Mouse (Mus musculus) CH12.LX (cell line): Measurements from ENCODE around the gene Ifitm1. TPM values are rescaled to one million over a fixed set of nuclear protein-coding genes. Genes with fewer than 3 reads are reported as not detected.

Experiments
- DNase-seq: peaks from one replicate; pipeline ENCODE4 v3.0.0-alpha.2; 2013; ENCODE audit errors: extremely low read depth
- H3K27ac ChIP-seq: 2 replicates; pipeline ENCODE4 v1.5.1; 2012; ENCODE audit warnings: low read depth, mild to moderate bottlenecking, control low read depth, moderate library complexity; ENCODE audit not compliant: insufficient read depth
- H3K27me3 ChIP-seq: replicated peaks from 2 replicates; pipeline ENCODE3; 2012; ENCODE audit warnings: inconsistent platforms
- H3K36me3 ChIP-seq, 2 experiments: replicated peaks in 1 of 2; 2 replicates each; pipeline versions ENCODE3 to v1.6.1; 2012; ENCODE audit warnings: inconsistent platforms in 1 of 2, low read length in 1 of 2, mild to moderate bottlenecking in 1 of 2, mixed read lengths in 1 of 2, moderate library complexity in 1 of 2; ENCODE audit not compliant: control insufficient read depth in 1 of 2, insufficient read depth in 1 of 2
- H3K4me1 ChIP-seq, 2 experiments: 2 replicates each; pipeline ENCODE4 v1.6.1; 2012; ENCODE audit warnings: inconsistent platforms in 1 of 2, moderate library complexity in 1 of 2; ENCODE audit not compliant: insufficient read depth in 2 of 2, control insufficient read depth in 1 of 2
- H3K4me2 ChIP-seq: 2 replicates; pipeline ENCODE4 v1.6.1; 2012; ENCODE audit warnings: low read depth, mild to moderate bottlenecking, control low read depth; ENCODE audit not compliant: poor library complexity, insufficient read depth, severe bottlenecking
- H3K4me3 ChIP-seq, 3 experiments: fragments of 150-350 bp in 1 of 3; sonication (generic) in 1 of 3; replicated peaks in 1 of 3; 2 replicates each; pipeline versions ENCODE3 to v1.5.1; 2011 to 2012; ENCODE audit warnings: low read depth in 2 of 3, low read length in 2 of 3, mild to moderate bottlenecking in 2 of 3, moderate library complexity in 2 of 3, control low read depth in 1 of 3, improper control_type of control experiment in 1 of 3, inconsistent platforms in 1 of 3, mixed read lengths in 1 of 3; ENCODE audit not compliant: poor library complexity in 1 of 3
- H3K79me2 ChIP-seq: replicated peaks from 2 replicates; pipeline ENCODE4 v1.6.1; 2012; ENCODE audit warnings: mild to moderate bottlenecking, moderate library complexity; ENCODE audit not compliant: control insufficient read depth, poor library complexity, insufficient read depth, severe bottlenecking; ENCODE audit errors: extremely low read depth
- H3K9ac ChIP-seq: 2 replicates; pipeline ENCODE4 v1.6.1; 2012; ENCODE audit warnings: low read depth, mild to moderate bottlenecking, control low read depth, moderate library complexity; ENCODE audit not compliant: insufficient read depth
- H3K9me3 ChIP-seq: replicated peaks from 2 replicates; pipeline ENCODE3; 2012; ENCODE audit warnings: low read length, inconsistent platforms, mixed read lengths
- CHD1 ChIP-seq: IDR thresholded peaks from 2 replicates; pipeline ENCODE4 v1.6.1; 2012; ENCODE audit warnings: low read depth, low read length, improper control_type of control experiment, inconsistent platforms
- CHD2 ChIP-seq: IDR thresholded peaks from 2 replicates; pipeline ENCODE4 v1.6.1; 2011; ENCODE audit warnings: low read length, improper control_type of control experiment
- CTCF ChIP-seq, 2 experiments: IDR thresholded peaks in 1 of 2; conservative IDR thresholded peaks in 1 of 2; 2 replicates each; pipeline ENCODE4 v1.5.1; 2011 to 2012; ENCODE audit warnings: low read depth in 2 of 2, low read length in 2 of 2, improper control_type of control experiment in 1 of 2, inconsistent platforms in 1 of 2, mild to moderate bottlenecking in 1 of 2, moderate library complexity in 1 of 2
- E2F4 ChIP-seq: IDR thresholded peaks from 2 replicates; pipeline ENCODE4 v1.6.1; 2011; ENCODE audit warnings: low read depth, low read length, improper control_type of control experiment; ENCODE audit not compliant: insufficient replicate concordance
- EP300 ChIP-seq: IDR thresholded peaks from 2 replicates; pipeline ENCODE4 v1.6.1; 2011; ENCODE audit warnings: low read length, improper control_type of control experiment
- HCFC1 ChIP-seq: IDR thresholded peaks from 2 replicates; pipeline ENCODE4 v1.6.1; 2012; ENCODE audit warnings: low read depth, mild to moderate bottlenecking, inconsistent platforms, low read length, improper control_type of control experiment
- IRF4 ChIP-seq: IDR thresholded peaks from 2 replicates; pipeline ENCODE4 v1.6.1; 2014; ENCODE audit warnings: low read depth, mild to moderate bottlenecking, inconsistent platforms, low read length, improper control_type of control experiment
- KAT2A ChIP-seq: IDR thresholded peaks from 2 replicates; pipeline ENCODE4 v1.6.1; 2012; ENCODE audit warnings: low read length, improper control_type of control experiment, inconsistent platforms; ENCODE audit not compliant: insufficient replicate concordance
- MAFK ChIP-seq: IDR thresholded peaks from 2 replicates; pipeline ENCODE4 v1.6.1; 2011; ENCODE audit warnings: low read length, improper control_type of control experiment; ENCODE audit not compliant: insufficient replicate concordance
- MAX ChIP-seq: IDR thresholded peaks from 2 replicates; pipeline ENCODE4 v1.6.1; 2011; ENCODE audit warnings: low read length, improper control_type of control experiment
- MEF2A ChIP-seq: IDR thresholded peaks from 2 replicates; pipeline ENCODE4 v1.6.1; 2014; ENCODE audit warnings: low read depth, mild to moderate bottlenecking, inconsistent platforms, low read length, improper control_type of control experiment, borderline replicate concordance
- MXI1 ChIP-seq: IDR thresholded peaks from 2 replicates; pipeline ENCODE4 v1.6.1; 2011; ENCODE audit warnings: mild to moderate bottlenecking, low read depth, low read length, improper control_type of control experiment
- NELFE ChIP-seq: IDR thresholded peaks from 2 replicates; pipeline ENCODE4 v1.6.1; 2011; ENCODE audit warnings: low read depth, low read length, improper control_type of control experiment
- RAD21 ChIP-seq: IDR thresholded peaks from 2 replicates; pipeline ENCODE4 v1.6.1; 2011; ENCODE audit warnings: low read depth, mild to moderate bottlenecking, low read length, improper control_type of control experiment, moderate library complexity
- RCOR1 ChIP-seq: conservative IDR thresholded peaks from 2 replicates; pipeline ENCODE4 v1.6.1; 2012; ENCODE audit warnings: low read depth, mild to moderate bottlenecking, inconsistent platforms, low read length, improper control_type of control experiment
- SMC3 ChIP-seq: IDR thresholded peaks from 2 replicates; pipeline ENCODE4 v1.6.1; 2011; ENCODE audit warnings: low read depth, low read length, improper control_type of control experiment
- TCF12 ChIP-seq: IDR thresholded peaks from 2 replicates; pipeline ENCODE4 v1.6.1; 2014; ENCODE audit warnings: low read depth, mild to moderate bottlenecking, inconsistent platforms, low read length, improper control_type of control experiment
- UBTF ChIP-seq: IDR thresholded peaks from 2 replicates; pipeline ENCODE4 v1.6.1; 2012; ENCODE audit warnings: low read depth, mild to moderate bottlenecking, inconsistent platforms, low read length, improper control_type of control experiment, moderate library complexity
- ZC3H11A ChIP-seq: IDR thresholded peaks from 2 replicates; pipeline ENCODE4 v1.6.1; 2012; ENCODE audit warnings: low read depth, mild to moderate bottlenecking, inconsistent platforms, low read length, improper control_type of control experiment
- ZKSCAN1 ChIP-seq: IDR thresholded peaks from 2 replicates; pipeline ENCODE4 v1.6.1; 2012; ENCODE audit warnings: low read depth, inconsistent platforms, low read length, improper control_type of control experiment, borderline replicate concordance
- ZMIZ1 ChIP-seq: IDR thresholded peaks from 2 replicates; pipeline ENCODE4 v1.6.1; 2012; ENCODE audit warnings: low read depth, mild to moderate bottlenecking, inconsistent platforms, low read length, improper control_type of control experiment
- dilution Hi-C: fragments of 300-500 bp; cut with MboI; formaldehyde crosslinking; loops from 2 replicates; pipeline ENCODE4 v1.14.3; 2020; ENCODE audit warnings: low sequenced_read_pairs; ENCODE audit not compliant: extremely low pct_unique_long_range_greater_than_20kb, extremely low pct_ligation_motif_present
- in situ Hi-C: fragments of 300-500 bp; cut with MboI; formaldehyde crosslinking; loops from 3 replicates; pipeline ENCODE4 v1.14.3; 2019; ENCODE audit warnings: low sequenced_read_pairs, low pct_ligation_motif_present, low pct_unique_long_range_greater_than_20kb, mixed read lengths
- polyA plus RNA-seq: library from polyadenylated mRNA; unstranded; fragments of >175 nt; gene quantifications from 2 replicates; pipeline ENCODE4 v1.2.1, GENCODE M21; 2012; ENCODE audit warnings: low read depth; ENCODE audit not compliant: insufficient read length
- total RNA-seq, 2 experiments: library from RNA; depleted of rRNA; stranded (reverse); fragments of 300-350 nt in 1 of 2; fragments of >200 nt in 1 of 2; gene quantifications; 2 replicates each; pipeline ENCODE4 v1.2.3; 2012 to 2014

The Ifitm1 gene
- total and polyA plus RNA-seq, 3 experiments, result 14.8 to 55.5 (median 32.9) TPM

- Histone ChIP-seq H3K9ac (no peak overlapping the region), H3K4me2 (no peak overlapping the region), H3K27ac (no peak overlapping the region), H3K4me3 (no peak overlapping the region), H3K79me2 (no peaks in the 10 kb centered on the region), H3K9me3 (peaks cover 7% of the 10 kb centered on the region), H3K4me1 (peaks cover 29 to 44% of the 10 kb centered on the region in 2 experiments), H3K27me3 (no peaks in the 10 kb centered on the region), H3K36me3 (no peaks in the 10 kb centered on the region)
- in situ Hi-C loops (loop anchor here (25.0 kb wide), 1 partner anchor 372 kb away; no protein-coding TSS in a partner anchor), dilution Hi-C loops (no loop called here)
- DNase-seq, result no peak
- no peak for TF ChIP-seq NELFE
- TF ChIP-seq E2F4, result no peak
- TF ChIP-seq CHD2, result peak; percentile 46; the same call in 1 of the 2 replicates
- no peak for TF ChIP-seq SMC3
These were observed 23.2 kb downstream of the Ifitm1 start for GRCm38 (mm10) chr7:140990185-140990584.

- no peaks in the 10 kb centered on the region for H3K27me3 ChIP-seq
- no peak overlapping the region for H3K4me2 ChIP-seq
- H3K9me3 ChIP-seq, result peaks cover 6% of the 10 kb centered on the region
- no peaks in the 10 kb centered on the region for H3K79me2 ChIP-seq
- H3K4me3 ChIP-seq, result no peak overlapping the region
- dilution Hi-C loops, result no loop called here
- peaks cover 29 to 44% of the 10 kb centered on the region in 2 experiments for H3K4me1 ChIP-seq
- in situ Hi-C loops, result loop anchor here (25.0 kb wide), 1 partner anchor 372 kb away; no protein-coding TSS in a partner anchor
- no peak for DNase-seq
- no peaks in the 10 kb centered on the region for H3K36me3 ChIP-seq
- peak; percentile 14; the same call in 1 of the 2 replicates for TF ChIP-seq EP300
- TF ChIP-seq HCFC1, result no peak
- 0 out of 2 replicates have a peak, but pooled peaks have one; percentile 9 for TF ChIP-seq RCOR1
- TF ChIP-seq CHD2, result 0 out of 2 replicates have a peak, but pooled peaks have one; percentile 8
- TF ChIP-seq, all 38 proteins: peak for 3
- Histone ChIP-seq H3K27ac (no peak overlapping the region), H3K9ac (no peak overlapping the region)
These were observed 23.6 kb downstream of the Ifitm1 start for GRCm38 (mm10) chr7:140990622-140991021.

DNA sequence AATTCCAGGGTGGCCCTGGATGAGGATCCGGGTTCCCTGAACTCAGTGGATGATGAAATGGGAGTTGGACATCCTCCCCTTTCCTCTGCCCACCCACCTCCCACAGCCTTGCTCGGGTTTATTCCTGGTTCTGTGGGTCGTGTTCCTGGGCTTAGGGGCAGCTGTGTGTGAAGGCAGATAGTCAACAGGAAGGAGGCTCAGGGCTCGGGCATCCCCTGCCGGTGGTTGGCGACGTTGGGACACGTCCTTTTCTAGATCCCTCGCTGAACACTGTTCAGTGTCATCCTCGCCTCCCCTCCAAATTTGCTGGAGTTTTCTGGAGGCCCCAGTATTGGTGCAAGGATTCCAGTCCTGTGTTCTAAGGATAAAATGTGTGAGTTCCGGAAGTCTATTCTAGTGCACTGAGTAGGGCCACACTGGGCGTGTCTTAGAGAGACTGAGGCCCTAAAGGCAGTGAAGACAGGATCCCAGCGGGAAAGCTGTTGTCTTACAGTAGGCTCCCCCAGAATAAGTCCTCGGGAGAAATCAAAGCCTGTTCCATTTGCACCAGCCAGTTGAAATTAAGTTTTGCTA is 24.2 kb downstream of the Ifitm1 start:
- no peaks in the 10 kb centered on the region for H3K79me2 ChIP-seq
- no peak overlapping the region for H3K27ac ChIP-seq
- H3K4me1 ChIP-seq, result peaks cover 29 to 41% of the 10 kb centered on the region in 2 experiments
- H3K36me3 ChIP-seq, result no peaks in the 10 kb centered on the region
- in situ Hi-C loops, result loop anchor here (25.0 kb wide), 1 partner anchor 371 kb away; no protein-coding TSS in a partner anchor
- no peak overlapping the region for H3K4me2 ChIP-seq
- TF ChIP-seq MEF2A (peak; percentile 58), MXI1 (no peak), IRF4 (peak; percentile 47; the same call in 1 of the 2 replicates), ZKSCAN1 (peak; percentile 87), MAFK (no peak), UBTF (no peak), CHD1 (no peak), RAD21 (peak; percentile 64), ZC3H11A (no peak), CTCF (conservative IDR thresholded peaks at IDR 0.05 in 1 of 2, IDR thresholded peaks at IDR 0.05 in 1 of 2; ENCODE audit: low read depth in 2 of 2, low read length in 2 of 2) (peak in 1 of 2 experiments; percentile 71; a peak in 2 of 4 replicates), HCFC1 (peak; percentile 13; the same call in 1 of the 2 replicates), SMC3 (peak; percentile 79), TCF12 (0 out of 2 replicates have a peak, but pooled peaks have one; percentile 31), RCOR1 (no peak), MAX (no peak), ZMIZ1 (no peak), KAT2A (no peak), EP300 (no peak)
- TF ChIP-seq, all 38 proteins: peak for 8
- dilution Hi-C loops, result no loop called here
- no peak overlapping the region for H3K4me3 ChIP-seq
- DNase-seq, result no peak
- H3K9me3 ChIP-seq, result peaks cover under 1% of the 10 kb centered on the region
- H3K9ac ChIP-seq, result no peak overlapping the region; the same call in 1 of the 2 replicates
- H3K27me3 ChIP-seq, result no peaks in the 10 kb centered on the region
